Mouse (Mus musculus): ENCODE data around the gene Sec14l2. TPM values are rescaled to one million over a fixed set of nuclear protein-coding genes. Genes with fewer than 3 reads are reported as not detected.
A peak's percentile ranks its signal among the peaks of the same experiment; 100 is the strongest.

Sec14l2 gene
- polyA plus RNA-seq, 1 experiment from 2014 or later = 7.6 TPM

GRCm38 (mm10) chr11:4076633-4077032, 46.6 kb downstream of the Sec14l2 start:
- Histone ChIP-seq H3K36me3 (ENCODE audit: insufficient read depth, low read length) (no peaks in the 10 kb centered on the region), H3K9ac (replicated peaks; ENCODE audit: low read depth) (no peak overlapping the region), H3K4me2 (replicated peaks; ENCODE audit: low read depth, low read length) (no peak overlapping the region), H3K4me1 (ENCODE audit: insufficient read depth, low read depth, low read length) (no peaks in the 10 kb centered on the region), H3K27me3 (replicated peaks; ENCODE audit: insufficient read depth, low read length) (no peaks in the 10 kb centered on the region), H3K4me3 (ENCODE audit: low read depth, low read length) (no peak overlapping the region), H3K9me3 (ENCODE audit: low read length) (no peaks in the 10 kb centered on the region), H3K27ac (ENCODE audit: low read length) (no peak overlapping the region)
- TF ChIP-seq CTCF (IDR thresholded peaks at IDR 0.05) (no peak), EP300 (IDR thresholded peaks at IDR 0.05) (no peak)
- ATAC-seq (no peak), DNase-seq (ENCODE audit: low spot score) (peak; percentile 55)
- WGBS = 16% methylated on average over 8 of the region's 8 CpGs

- Histone ChIP-seq H3K4me2 (replicated peaks; ENCODE audit: low read depth, low read length) (no peak overlapping the region), H3K36me3 (ENCODE audit: insufficient read depth, low read length) (no peaks in the 10 kb centered on the region), H3K9ac (replicated peaks; ENCODE audit: low read depth) (no peak overlapping the region), H3K4me1 (ENCODE audit: insufficient read depth, low read depth, low read length) (no peaks in the 10 kb centered on the region), H3K27me3 (replicated peaks; ENCODE audit: insufficient read depth, low read length) (no peaks in the 10 kb centered on the region), H3K4me3 (ENCODE audit: low read depth, low read length) (no peak overlapping the region), H3K27ac (ENCODE audit: low read length) (no peak overlapping the region), H3K9me3 (ENCODE audit: low read length) (no peaks in the 10 kb centered on the region)
- peak; percentile 31; the same call in 1 of the 2 replicates for ATAC-seq
- TF ChIP-seq EP300 (IDR thresholded peaks at IDR 0.05) (no peak), CTCF (IDR thresholded peaks at IDR 0.05) (no peak)
- whole genome bisulfite sequencing = 70% methylated on average over 1 of the region's 1 CpGs
- DNase-seq (ENCODE audit: low spot score) = no peak
Observed at GRCm38 (mm10) chr11:4069664-4070063, 53.6 kb downstream of the Sec14l2 start.

GRCm38 (mm10) chr11:4064627-4065122, 58.5 kb downstream of the Sec14l2 start, which contains the start of gene Sec14l3:
Sec14l3 (plus strand) TSS chr11:4064841.
- DNase-seq (ENCODE audit: low spot score) (peak; percentile 88), ATAC-seq (peak; percentile 60)
- Histone ChIP-seq H3K4me2 (replicated peaks; ENCODE audit: low read depth, low read length) (peak within 1 kb of the TSS; percentile 44), H3K27me3 (replicated peaks; ENCODE audit: insufficient read depth, low read length) (no peaks in the 10 kb centered on the region), H3K4me3 (ENCODE audit: low read depth, low read length) (peak within 1 kb of the TSS; percentile 28), H3K9me3 (ENCODE audit: low read length) (no peaks in the 10 kb centered on the region), H3K27ac (ENCODE audit: low read length) (peak within 1 kb of the TSS; percentile 89), H3K36me3 (ENCODE audit: insufficient read depth, low read length) (no peaks in the 10 kb centered on the region), H3K9ac (replicated peaks; ENCODE audit: low read depth) (peak within 1 kb of the TSS; percentile 46), H3K4me1 (ENCODE audit: insufficient read depth, low read depth, low read length) (peaks cover 16% of the 10 kb centered on the region; the same call in 1 of the 2 replicates)
- TF ChIP-seq CTCF (IDR thresholded peaks at IDR 0.05) (no peak), EP300 (IDR thresholded peaks at IDR 0.05) (peak; percentile 81)
- 43% methylated on average over 5 of the region's 5 CpGs for WGBS

GRCm38 (mm10) chr11:4062981-4063380, 60.2 kb downstream of the Sec14l2 start:
- Histone ChIP-seq H3K4me3 (ENCODE audit: low read depth, low read length) (no peak overlapping the region), H3K27ac (ENCODE audit: low read length) (peak overlapping the region; percentile 89), H3K36me3 (ENCODE audit: insufficient read depth, low read length) (no peaks in the 10 kb centered on the region), H3K9me3 (ENCODE audit: low read length) (no peaks in the 10 kb centered on the region), H3K9ac (replicated peaks; ENCODE audit: low read depth) (no peak overlapping the region), H3K4me2 (replicated peaks; ENCODE audit: low read depth, low read length) (no peak overlapping the region), H3K4me1 (ENCODE audit: insufficient read depth, low read depth, low read length) (peaks cover 16% of the 10 kb centered on the region; the same call in 1 of the 2 replicates), H3K27me3 (replicated peaks; ENCODE audit: insufficient read depth, low read length) (no peaks in the 10 kb centered on the region)
- TF ChIP-seq EP300 (IDR thresholded peaks at IDR 0.05) = peak; percentile 91
- no peak for TF ChIP-seq CTCF (IDR thresholded peaks at IDR 0.05)
- ATAC-seq = peak; percentile 72
- 33% methylated on average over 6 of the region's 6 CpGs for WGBS
- DNase-seq (ENCODE audit: low spot score) = peak; percentile 80

- H3K36me3 ChIP-seq (ENCODE audit: insufficient read depth, low read length) = no peaks in the 10 kb centered on the region
- H3K27me3 ChIP-seq (replicated peaks; ENCODE audit: insufficient read depth, low read length) = no peaks in the 10 kb centered on the region
- no peak overlapping the region for H3K4me3 ChIP-seq (ENCODE audit: low read depth, low read length)
- H3K9me3 ChIP-seq (ENCODE audit: low read length) = no peaks in the 10 kb centered on the region
- ATAC-seq (no peak; the same call in 1 of the 2 replicates), DNase-seq (ENCODE audit: low spot score) (peak; percentile 55)
- H3K4me1 ChIP-seq (ENCODE audit: insufficient read depth, low read depth, low read length) = peaks cover 16% of the 10 kb centered on the region; the same call in 1 of the 2 replicates
- TF ChIP-seq CTCF (IDR thresholded peaks at IDR 0.05) (no peak), EP300 (IDR thresholded peaks at IDR 0.05) (no peak)
- WGBS = 55% methylated on average over 4 of the region's 4 CpGs
- no peak overlapping the region for H3K4me2 ChIP-seq (replicated peaks; ENCODE audit: low read depth, low read length)
- no peak overlapping the region for H3K9ac ChIP-seq (replicated peaks; ENCODE audit: low read depth)
- H3K27ac ChIP-seq (ENCODE audit: low read length) = peak overlapping the region; percentile 89
Observed at GRCm38 (mm10) chr11:4062523-4062922, 60.7 kb downstream of the Sec14l2 start.

- DNase-seq (ENCODE audit: low spot score) = peak; percentile 91
- Histone ChIP-seq H3K27ac (ENCODE audit: low read length) (peak overlapping the region; percentile 89), H3K4me1 (ENCODE audit: insufficient read depth, low read depth, low read length) (peaks cover 16% of the 10 kb centered on the region; the same call in 1 of the 2 replicates), H3K36me3 (ENCODE audit: insufficient read depth, low read length) (no peaks in the 10 kb centered on the region), H3K4me3 (ENCODE audit: low read depth, low read length) (no peak overlapping the region), H3K9me3 (ENCODE audit: low read length) (no peaks in the 10 kb centered on the region), H3K4me2 (replicated peaks; ENCODE audit: low read depth, low read length) (0 out of 2 replicates have a peak overlapping the region, but pooled peaks have one; percentile 11), H3K27me3 (replicated peaks; ENCODE audit: insufficient read depth, low read length) (no peaks in the 10 kb centered on the region), H3K9ac (replicated peaks; ENCODE audit: low read depth) (no peak overlapping the region)
- 39% methylated on average over 5 of the region's 5 CpGs for WGBS
- TF ChIP-seq CTCF (IDR thresholded peaks at IDR 0.05) (no peak), EP300 (IDR thresholded peaks at IDR 0.05) (peak; percentile 95)
- peak; percentile 89 for ATAC-seq
Observed at GRCm38 (mm10) chr11:4060866-4061575, 62.2 kb downstream of the Sec14l2 start.
